Mouse (Mus musculus) right cerebral cortex, adult 2 months (tissue): ENCODE measurements around the gene Sav1.

Source experiments
- DNase-seq, 2 experiments: peaks; one replicate each; pipeline ENCODE4 v3.0.0; 2021 to 2022; ENCODE audit warnings: low spot score in 2 of 2

The Sav1 gene

GRCm38 (mm10) chr12:69986786-69987497, at the start of gene Sav1:
TSS of gene Sav1 (minus strand) at chr12:69987002.
- peak; percentile 76 to 85 for DNase-seq

- no peak for DNase-seq
Observed at GRCm38 (mm10) chr12:70026233-70026632, 39.4 kb upstream of the Sav1 start.

- DNase-seq: peak; percentile 0 to 1
Observed at GRCm38 (mm10) chr12:70025431-70025830, 38.6 kb upstream of the Sav1 start.

- DNase-seq: no peak
Observed at GRCm38 (mm10) chr12:70023580-70023979, 36.8 kb upstream of the Sav1 start.

- DNase-seq: no peak
Observed at GRCm38 (mm10) chr12:70018153-70018552, 31.4 kb upstream of the Sav1 start.

- DNase-seq: peak in 1 of 2 experiments; percentile 34
Observed at GRCm38 (mm10) chr12:70015936-70016335, 29.1 kb upstream of the Sav1 start.

DNA sequence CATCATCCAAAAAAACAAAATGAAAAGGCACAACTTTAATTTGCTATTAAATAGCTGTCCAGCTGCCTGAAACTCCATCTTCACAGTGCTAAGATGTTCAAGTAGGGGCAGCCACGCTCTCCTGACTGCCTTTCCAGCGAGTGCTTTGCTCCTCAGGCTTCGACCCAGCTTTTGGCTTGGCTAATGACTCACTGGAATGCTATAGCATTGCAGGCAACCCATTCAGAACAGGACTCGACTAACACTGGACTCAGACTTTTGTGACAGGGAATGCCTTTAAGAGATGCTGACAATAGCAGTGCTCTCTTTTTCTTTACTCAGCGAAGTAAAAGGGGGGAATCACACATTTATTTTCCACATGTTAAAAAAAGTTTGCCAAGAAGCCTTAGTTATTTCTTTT, 24.9 kb upstream of the Sav1 start:
- DNase-seq: no peak

DNA sequence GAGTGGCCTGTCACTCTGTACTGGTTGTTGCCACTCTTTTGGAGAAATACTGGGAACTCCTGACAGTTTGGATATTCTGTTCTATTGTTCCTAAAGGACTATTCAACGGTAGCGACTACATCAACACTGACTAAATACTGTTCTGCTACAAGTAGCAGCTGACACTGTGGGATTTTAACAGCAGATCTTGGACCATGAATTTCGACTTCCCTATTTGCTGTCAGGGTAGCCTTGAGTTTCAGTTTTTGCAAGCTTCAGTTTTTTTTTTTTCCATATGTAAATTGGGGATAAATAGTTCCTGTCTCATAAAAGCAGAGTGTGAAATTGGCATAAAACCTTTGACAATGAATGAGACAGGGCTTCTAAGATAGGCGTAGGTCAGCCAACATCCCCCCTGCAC, 23.6 kb upstream of the Sav1 start:
- no peak for DNase-seq

DNA sequence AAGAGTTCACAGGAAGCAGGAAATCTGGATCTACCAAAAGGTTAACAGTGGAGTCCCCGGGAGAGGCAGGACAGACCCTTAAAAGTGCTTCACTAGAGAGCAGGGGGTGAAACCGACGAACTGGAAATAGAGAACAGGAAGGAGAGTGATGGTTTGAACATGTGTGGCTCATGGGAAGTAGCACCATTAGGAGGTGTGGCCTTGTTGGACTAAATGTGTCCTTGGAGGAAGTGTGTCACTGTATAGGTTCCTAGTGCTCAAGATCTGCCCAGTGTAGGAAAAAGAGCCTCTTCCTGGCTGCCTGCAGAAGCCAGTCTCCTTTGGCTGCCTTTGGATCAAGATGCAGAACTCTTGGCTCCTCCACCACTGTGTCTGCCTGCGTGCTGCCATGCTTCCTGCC, 18.3 kb upstream of the Sav1 start:
- DNase-seq: no peak

GRCm38 (mm10) chr12:69998186-69998983, 11.6 kb upstream of the Sav1 start:
- no peak for DNase-seq

GRCm38 (mm10) chr12:69995382-69995781, 8.6 kb upstream of the Sav1 start:
- no peak for DNase-seq

DNA sequence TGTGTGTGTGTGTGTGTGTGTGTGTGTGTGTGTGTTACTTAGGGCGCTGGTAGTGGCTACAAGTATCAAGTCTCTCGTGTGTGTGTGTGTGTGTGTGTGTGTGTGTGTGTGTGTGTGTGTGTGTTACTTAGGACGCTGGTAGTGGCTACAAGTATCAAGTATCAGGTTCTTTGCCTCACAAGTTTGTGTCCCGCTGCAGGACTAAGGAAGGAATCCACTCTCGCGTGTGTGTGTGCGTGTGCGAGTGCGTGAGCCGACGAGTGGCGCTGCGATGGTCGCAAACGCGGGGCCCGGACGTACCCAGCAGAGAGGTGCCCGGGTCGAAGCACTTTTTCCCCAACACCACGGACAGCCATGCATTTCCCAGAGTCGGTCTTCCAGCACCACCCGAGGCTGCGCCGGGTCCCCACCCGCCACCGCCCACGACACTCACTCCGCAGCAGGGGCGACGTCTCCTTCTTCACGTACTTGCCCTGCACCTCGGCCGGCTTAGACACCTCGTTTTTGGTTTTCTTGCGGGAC, 500 bp downstream of the Sav1 start:
- DNase-seq: peak in 1 of 2 experiments; percentile 40

DNA sequence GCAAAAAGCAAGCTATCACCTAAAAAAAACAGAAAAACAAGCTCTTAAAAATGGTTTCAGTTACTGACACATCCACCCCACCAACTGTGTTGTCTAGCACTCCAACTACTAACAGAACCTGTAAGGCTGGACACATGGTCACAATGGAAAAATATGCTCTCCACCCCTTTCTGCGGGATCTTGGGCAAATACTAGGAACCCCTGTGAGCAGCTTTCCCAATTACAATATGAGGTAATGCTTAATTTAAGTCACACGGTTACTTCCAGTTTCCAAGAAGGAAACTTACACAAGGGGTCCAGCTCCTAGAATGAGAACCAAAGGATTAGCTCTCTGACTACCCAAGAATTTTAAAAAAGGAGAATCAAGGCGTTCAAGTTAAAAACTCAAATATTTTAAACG, 1.3 kb downstream of the Sav1 start:
- no peak for DNase-seq

GRCm38 (mm10) chr12:69982874-69983273, 3.9 kb downstream of the Sav1 start:
- no peak for DNase-seq

DNA sequence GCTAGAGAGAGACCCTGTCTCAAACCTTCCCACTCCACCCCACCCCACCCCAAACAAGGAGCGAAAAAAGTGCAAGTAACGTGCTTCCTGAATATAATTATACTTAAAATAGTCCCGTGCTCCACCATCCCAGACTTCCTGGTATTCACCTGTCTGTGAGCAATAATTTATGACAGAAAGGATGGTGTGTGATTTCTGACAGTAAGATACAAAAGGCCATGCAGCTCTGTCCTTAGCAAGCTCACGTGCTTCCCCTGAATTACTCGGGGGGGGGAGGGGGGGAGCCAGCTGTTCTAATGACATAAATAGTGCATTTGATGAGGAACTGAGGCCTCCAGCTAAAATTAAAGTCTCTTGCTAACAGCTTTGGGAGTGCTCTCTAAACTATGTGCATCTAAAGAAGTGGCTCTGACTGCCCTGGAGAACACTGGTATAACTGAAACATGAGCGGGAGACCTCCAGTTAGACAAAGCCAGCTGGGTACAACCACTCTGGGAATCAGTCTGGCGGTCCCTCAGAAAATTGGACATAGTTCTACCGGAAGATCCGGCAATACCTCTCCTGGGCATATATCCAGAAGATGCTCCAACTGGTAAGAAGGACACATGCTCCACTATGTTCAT, 9.3 kb downstream of the Sav1 start:
- DNase-seq: no peak

DNA sequence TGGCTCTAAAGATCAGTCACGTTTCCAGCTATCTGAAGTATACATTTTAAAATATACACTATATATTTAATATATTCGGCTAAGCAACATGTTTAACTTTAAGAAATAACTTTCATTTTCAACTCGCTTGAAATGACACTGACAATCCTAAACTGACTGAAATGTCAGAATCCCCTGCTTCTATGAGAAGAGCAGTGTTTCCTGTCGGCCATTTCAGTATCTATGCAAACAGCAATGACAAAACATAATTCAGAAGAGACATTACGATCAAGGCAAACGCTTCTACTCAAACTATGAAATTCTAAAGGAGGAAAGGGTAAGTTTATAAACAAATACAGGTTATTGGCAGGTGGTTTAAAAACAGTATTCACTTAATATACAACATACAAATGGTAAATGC, 10.1 kb downstream of the Sav1 start:
- DNase-seq: no peak

DNA sequence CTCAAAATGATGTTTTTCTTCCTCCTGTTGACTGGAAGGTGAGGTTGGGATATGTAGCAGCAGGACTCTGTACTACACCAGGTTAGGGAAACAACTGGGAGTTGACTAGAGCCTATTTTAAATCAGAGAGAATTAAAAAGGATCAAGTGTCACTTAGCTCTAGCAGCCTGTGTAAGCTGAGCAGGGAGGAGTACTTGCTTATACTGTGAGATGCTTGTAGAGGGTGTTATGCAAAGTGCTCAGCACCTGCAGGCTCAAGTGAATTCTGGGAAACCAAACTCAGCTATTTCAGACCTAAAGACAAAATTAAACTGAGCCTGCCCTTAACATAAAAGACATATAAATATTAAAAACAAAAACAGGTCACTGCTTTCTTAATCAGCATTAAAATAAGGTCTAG, 13.1 kb downstream of the Sav1 start:
- no peak for DNase-seq

- no peak for DNase-seq
Observed at GRCm38 (mm10) chr12:69968154-69968553, 18.6 kb downstream of the Sav1 start.

DNA sequence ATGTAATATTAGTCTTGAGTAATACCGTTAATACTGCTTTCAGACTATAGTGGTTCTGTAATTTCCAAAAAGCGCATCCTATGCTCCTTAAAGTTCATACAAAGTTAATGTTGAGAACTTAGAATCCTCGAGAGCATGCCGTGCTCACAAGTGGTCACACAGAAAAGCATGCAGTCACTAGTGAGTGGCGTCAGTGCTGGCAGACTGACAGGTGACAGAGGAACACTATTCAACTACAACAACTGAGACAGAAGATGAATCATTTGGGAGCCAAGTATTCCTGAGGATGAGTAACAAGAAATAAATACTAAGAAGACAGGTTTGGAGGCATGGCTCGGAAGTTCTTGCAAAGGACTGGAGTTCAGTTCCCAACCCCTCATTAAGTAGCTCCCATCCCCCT, 19.7 kb downstream of the Sav1 start:
- no peak for DNase-seq

GRCm38 (mm10) chr12:69966071-69966470, 20.7 kb downstream of the Sav1 start:
- DNase-seq: no peak

DNA sequence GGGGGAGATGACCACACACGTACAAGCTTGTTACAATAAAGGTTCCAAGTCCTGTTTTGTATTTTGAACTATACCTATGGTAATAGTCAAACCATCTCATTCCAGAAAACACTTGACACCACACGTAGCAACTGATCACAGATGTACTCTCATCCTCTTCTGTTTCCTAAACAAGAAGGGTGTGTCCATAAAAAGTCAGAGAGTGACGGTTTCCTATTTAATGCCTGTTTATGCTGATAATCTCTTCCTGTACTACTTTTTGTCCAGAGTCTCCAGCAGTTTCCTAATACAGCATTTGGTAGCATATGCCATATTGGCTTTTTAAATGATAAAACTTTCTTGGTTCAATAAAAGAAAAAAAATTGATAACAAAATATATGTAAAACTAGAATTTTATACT, 21.2 kb downstream of the Sav1 start:
- DNase-seq: no peak

- no peak for DNase-seq
Observed at GRCm38 (mm10) chr12:69963141-69963540, 23.7 kb downstream of the Sav1 start.

DNA sequence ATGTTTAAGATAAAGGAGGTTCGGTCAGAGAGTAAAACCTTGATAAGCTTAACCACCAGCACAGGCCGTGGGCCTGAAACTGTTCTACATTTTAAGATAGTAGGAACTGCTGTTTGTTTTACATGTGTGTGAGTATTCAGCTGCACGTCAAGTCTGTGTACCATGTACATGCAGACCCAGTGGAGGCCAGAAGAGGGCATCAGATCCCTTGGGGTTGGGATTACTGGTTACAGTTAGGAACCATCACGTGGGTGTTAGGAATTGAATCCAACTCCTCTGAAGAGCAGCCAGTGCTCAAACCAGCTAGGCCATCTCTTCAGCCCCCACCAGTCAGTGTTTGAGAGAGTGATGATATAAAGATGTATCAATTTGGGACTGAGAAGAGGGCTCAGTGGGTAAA, 24.3 kb downstream of the Sav1 start:
- DNase-seq: peak; percentile 68 to 71
